Mouse (Mus musculus) layer of hippocampus, adult 2 months (tissue): ENCODE measurements around the gene Wdr89. TPM values are rescaled to one million over a fixed set of nuclear protein-coding genes. Genes with fewer than 3 reads are reported as not detected.

Experiments
- DNase-seq, 2 experiments: peaks; one replicate each; pipeline ENCODE4 v3.0.0; 2022; ENCODE audit warnings: low spot score in 2 of 2
- H3K27ac ChIP-seq: fragments of 200-600 bp; 2 replicates; pipeline ENCODE4 v1.8.1; 2022
- H3K4me3 ChIP-seq: fragments of 200-600 bp; 2 replicates; pipeline ENCODE4 v1.8.1; 2022; ENCODE audit warnings: mild to moderate bottlenecking
- CTCF ChIP-seq: fragments of 200-600 bp; conservative IDR thresholded peaks from 2 replicates; pipeline ENCODE4 v1.8.1; 2022; ENCODE audit warnings: antibody characterized with exemption, mild to moderate bottlenecking, moderate library complexity
- total RNA-seq, 2 experiments: library from RNA; stranded (reverse); gene quantifications; 2 replicates each; pipeline ENCODE4 v1.2.3; 2021

Gene Wdr89
- total RNA-seq, 2 experiments from 2014 or later = 3.2 to 3.6 TPM

DNA sequence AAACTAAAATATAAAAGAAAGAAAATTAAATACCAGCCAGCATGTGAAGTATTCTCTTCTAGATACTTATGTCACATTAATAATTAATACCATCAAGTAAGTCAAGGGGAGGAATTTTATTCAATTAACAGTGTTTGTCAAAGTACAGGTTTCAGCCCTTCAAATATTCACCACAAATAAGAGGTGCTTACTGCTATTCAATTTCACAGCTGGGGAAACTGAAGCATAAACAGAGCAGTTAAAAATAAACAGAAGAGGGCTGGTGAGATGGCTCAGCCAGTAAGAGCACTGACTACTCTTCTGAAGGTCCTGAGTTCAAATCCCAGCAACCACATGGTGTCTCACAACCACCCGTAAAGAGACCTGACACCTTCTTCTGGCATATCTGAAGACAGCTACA, 7.0 kb downstream of the Wdr89 start:
- DNase-seq = no peak
- Histone ChIP-seq H3K4me3 (no peak overlapping the region), H3K27ac (no peak overlapping the region)
- TF ChIP-seq CTCF = no peak

DNA sequence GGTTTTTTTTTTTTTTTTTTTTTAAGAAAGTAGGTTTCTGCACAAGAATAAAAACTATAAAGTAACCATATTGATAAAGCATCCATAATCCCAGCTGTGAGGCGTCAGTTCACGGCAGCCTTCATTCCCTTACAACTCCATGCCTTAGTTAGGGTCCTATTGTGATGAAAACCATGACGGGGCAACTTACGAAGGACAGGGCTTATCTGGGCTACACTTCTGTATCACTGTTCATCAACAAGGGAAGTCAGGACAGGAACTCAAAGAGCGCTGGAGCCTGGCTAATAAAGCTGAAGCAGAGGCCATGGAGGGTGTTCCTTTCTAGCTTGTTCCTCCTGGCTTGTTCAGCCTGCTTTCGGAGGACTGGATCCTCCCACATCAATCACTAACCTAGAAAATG, 10.9 kb downstream of the Wdr89 start:
- DNase-seq = no peak
- no peak overlapping the region for H3K4me3 ChIP-seq
- H3K27ac ChIP-seq = no peak overlapping the region
- TF ChIP-seq CTCF = no peak

DNA sequence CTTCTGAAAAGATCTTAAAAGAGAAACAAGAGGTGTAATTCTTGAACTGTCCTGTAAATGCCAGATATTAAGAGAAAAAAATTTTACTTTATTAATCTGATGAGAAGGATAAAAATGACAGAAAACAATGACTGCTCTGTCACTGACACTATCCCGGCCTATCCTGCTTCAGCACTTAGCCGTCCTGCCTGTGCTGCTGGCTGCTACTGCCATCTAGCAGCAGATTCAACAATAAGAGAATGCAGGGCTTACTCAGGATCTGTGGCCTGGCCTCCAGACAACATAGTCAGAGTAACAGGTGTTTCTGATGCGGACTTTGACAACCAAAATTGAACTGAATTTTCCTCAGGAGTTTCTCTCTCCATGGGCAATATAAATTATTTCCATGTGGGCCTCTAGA, 12.8 kb downstream of the Wdr89 start:
- H3K4me3 ChIP-seq = no peak overlapping the region
- peak; percentile 88 for TF ChIP-seq CTCF
- no peak overlapping the region for H3K27ac ChIP-seq
- DNase-seq = peak; percentile 23 to 52

DNA sequence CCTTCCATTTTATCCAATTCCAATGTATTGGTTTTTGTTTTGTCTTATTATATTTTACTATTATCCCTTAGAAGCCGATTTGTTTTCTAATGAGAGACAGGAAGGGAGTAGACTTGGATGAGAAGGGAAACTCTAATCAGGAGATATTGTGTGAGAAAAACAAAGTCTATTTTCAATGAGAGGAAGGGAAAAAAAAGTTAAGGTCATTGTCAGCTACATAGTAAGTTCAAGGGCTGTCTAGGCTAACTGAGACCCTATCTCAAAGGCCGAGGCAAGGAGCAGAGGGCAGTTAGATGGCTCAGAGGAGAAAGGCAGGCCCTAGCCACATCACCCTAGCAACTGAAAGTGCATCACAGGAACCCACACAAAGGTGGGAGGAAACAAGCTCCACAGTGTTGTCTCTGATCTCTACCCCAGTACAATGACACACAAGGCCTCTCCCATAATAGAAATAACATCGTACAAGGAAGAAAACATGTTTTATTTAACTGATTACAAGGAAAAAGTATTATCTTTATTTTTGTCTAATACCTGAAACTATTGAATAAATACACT, 15.0 kb downstream of the Wdr89 start:
- no peak for TF ChIP-seq CTCF
- Histone ChIP-seq H3K27ac (no peak overlapping the region), H3K4me3 (no peak overlapping the region)
- no peak for DNase-seq

DNA sequence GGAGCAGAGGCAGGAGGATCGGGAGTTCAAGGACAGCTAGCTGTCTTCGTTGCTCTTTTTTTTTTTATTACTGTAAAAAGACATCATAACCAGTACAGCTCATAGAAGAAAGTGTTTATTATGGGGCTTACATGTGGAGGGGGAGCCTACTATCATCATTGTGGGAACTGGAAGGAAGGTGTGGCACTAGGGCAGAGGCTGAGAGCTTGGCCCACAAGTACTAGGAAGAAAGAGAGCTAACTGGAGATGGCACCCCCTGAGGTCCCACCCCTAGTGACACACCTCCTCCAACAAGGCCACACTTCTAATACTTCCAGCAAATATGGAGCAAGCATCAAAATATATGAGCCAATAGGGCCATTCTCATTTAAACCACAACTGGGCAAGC, 19.6 kb downstream of the Wdr89 start:
- no peak for DNase-seq
- no peak for TF ChIP-seq CTCF
- Histone ChIP-seq H3K4me3 (no peak overlapping the region), H3K27ac (no peak overlapping the region)

DNA sequence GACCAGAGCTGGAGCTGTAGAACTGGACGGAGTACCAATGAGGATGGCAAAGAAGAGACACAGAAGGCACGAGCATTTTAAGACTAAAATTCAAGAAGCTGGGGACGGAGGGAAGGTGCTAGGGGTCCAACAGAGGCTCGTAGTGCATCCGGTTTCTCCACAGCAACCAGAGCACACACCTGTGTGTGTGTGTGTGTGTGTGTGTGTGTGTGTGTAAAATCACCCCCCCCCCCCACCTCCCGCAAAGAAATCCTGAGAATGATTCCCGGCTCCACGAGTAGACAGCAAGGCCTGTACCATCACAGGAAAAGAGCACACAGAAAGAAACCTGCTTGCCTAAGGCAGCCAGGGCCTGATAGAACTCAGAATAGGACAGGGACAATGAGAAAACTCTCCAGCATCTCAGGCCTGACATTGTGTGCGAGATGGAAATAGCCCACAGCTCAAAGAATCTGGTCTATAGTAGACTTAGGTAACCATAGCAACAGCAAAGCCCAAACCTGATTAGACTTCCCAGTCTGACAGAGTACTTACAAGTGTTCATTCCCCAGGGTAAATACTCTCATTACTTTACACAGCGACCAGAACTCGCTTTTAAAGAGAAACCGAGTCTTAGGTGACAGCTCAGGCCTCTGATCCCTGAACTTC, 20.2 kb downstream of the Wdr89 start:
- H3K27ac ChIP-seq = peak overlapping the region; percentile 18; the same call in 1 of the 2 replicates
- H3K4me3 ChIP-seq = no peak overlapping the region
- no peak for TF ChIP-seq CTCF
- DNase-seq = peak in 1 of 2 experiments; percentile 34

DNA sequence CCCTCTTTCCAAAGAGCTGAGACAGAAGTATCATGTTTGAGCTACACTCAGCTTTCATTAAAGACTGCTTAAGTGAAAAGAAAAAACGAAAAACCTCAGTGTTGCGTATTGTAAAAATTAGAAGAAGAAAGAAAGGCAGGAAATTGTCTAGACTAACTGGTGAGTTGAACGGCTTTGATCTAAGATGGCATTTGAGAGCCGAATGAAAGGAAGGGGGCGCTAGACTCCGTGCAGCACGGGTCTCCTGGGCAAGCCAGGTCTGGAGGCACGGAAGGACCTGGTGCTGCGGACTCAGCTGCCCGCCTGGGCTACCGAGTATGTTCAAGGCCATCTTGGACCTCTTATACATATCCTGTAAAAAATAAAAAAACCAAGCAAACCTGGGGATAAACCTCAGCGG, 21.1 kb downstream of the Wdr89 start:
- no peak overlapping the region for H3K27ac ChIP-seq
- peak; percentile 58 for TF ChIP-seq CTCF
- H3K4me3 ChIP-seq = no peak overlapping the region
- no peak for DNase-seq

DNA sequence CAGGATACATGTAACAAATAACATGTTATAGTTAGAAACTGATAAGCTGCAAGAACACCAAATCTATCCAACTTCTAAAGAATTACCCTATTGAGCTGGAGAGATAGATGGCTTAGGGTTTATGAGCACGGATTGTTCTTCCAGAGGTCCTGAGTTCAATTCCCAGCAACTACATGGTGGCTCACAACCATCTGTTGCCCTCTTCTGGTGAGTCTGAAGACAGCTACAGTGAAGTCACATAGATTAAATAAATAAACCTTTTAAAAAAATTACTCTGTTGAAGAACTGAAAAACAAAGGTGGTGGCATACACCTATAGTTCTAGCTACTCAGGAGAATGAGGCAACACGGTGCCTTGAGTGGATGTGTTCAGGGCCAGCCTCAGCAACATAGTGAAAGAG, 21.7 kb downstream of the Wdr89 start:
- Histone ChIP-seq H3K27ac (no peak overlapping the region), H3K4me3 (no peak overlapping the region)
- peak; percentile 54 for TF ChIP-seq CTCF
- no peak for DNase-seq

DNA sequence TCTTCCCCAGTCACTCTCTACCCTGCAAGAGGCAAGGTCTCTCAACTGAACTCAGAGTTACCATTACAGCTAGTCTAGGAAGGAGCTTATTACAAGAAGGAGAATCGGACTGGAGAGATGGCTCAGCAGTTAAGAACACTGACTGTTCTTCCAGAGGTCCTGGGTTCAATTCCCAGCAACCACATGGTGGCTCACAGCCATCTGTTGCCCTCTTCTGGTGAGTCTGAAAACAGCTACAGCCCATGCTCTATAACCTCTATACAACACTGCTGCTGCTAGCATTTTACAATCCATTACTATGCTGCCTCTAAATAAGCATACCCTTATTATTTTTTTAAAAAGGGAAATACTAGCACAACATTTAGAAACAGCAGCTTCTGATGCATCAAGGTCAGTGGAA, 23.6 kb downstream of the Wdr89 start:
- no peak overlapping the region for H3K4me3 ChIP-seq
- DNase-seq = no peak
- TF ChIP-seq CTCF = peak; percentile 68
- no peak overlapping the region for H3K27ac ChIP-seq

DNA sequence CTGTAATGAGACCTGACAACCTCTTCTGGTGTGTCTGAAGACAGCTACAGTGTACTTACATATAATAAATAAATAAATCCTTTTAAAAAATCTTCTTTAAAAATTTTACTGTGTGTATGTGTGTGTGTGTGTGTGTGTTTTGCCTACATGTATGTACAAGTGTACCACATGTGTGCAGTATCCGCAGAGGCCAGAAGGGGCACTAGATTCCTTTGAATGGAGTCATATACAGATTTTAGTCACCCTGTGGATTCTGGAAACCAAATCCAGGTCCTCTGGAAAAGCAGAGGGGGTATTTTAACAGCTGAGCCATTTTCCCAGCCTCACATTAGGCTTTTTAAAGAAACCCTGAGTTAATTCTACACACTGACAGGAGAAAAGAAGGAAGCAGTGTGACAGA, 27.6 kb downstream of the Wdr89 start:
- no peak for DNase-seq
- no peak overlapping the region for H3K4me3 ChIP-seq
- H3K27ac ChIP-seq = no peak overlapping the region
- TF ChIP-seq CTCF = peak; percentile 38

DNA sequence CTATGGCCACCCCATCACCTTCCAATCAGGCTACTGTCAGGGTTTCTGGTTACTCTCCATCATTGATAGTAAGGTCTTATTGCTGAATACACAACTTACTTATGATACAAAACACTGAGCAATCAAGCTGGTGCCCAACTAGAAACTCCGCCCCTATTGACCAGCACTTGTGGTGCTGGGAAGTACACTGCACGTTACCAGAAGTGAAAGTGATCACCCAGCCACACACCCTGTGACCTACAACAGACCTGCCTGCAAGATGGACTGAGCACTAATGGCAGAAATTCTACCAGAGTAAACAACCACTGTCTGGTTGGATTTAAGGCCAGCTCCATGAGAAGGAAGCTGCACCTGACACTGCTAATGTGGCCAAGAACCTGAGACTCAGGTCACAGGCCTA, 31.0 kb downstream of the Wdr89 start:
- no peak for DNase-seq
- Histone ChIP-seq H3K4me3 (no peak overlapping the region), H3K27ac (no peak overlapping the region)
- TF ChIP-seq CTCF = no peak

DNA sequence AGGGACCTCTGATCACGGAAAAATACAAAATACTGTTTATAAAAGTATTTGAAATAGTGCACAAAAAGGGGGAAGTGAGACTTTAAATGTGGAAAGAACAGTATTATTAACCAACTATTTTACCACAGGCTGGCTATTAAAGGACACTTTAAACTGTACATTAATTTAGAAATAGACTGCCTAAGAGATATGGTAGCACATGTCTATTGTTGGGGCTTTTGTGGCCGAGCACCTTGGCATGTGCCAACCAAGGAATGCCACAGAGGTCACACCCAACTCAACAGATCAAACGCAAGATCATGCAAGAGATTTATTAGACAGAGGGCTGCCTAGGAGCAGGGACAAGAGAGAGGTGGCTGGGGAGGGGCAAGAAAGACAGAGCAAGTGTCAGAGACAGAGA, 32.2 kb downstream of the Wdr89 start:
- Histone ChIP-seq H3K27ac (no peak overlapping the region), H3K4me3 (no peak overlapping the region)
- DNase-seq = no peak
- no peak for TF ChIP-seq CTCF

DNA sequence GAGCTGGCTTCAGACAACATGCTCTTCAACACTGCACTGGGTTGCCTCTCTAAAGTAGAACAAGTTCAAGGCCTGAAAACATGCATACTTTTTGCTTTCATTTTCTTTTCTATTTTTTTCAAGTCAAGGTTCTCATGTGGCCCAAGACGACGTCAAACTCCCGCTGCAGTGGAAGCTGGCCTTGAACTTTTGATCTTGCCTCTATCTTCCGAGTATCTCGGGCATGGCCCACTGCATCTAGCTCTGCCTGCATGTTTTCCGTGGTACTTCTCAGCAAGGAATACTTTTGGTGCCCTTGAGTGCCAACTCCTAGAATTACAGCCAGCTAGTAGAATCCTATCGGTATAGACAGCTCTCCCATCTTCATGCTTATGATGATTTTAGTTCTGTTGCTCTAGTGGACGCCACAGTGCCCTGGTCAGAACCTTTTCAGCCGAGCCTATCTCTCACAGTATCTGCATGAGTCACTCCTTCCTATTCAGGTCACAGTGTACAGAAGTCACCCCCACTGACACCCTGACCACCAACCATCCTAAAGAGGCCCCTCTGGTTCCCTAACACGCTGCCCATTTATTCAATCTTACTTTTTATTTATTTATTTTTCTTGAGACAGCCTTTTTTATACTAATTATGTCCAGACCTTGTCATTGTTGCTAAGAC, 33.4 kb downstream of the Wdr89 start:
- DNase-seq = no peak
- no peak for TF ChIP-seq CTCF
- Histone ChIP-seq H3K4me3 (no peak overlapping the region), H3K27ac (no peak overlapping the region)

DNA sequence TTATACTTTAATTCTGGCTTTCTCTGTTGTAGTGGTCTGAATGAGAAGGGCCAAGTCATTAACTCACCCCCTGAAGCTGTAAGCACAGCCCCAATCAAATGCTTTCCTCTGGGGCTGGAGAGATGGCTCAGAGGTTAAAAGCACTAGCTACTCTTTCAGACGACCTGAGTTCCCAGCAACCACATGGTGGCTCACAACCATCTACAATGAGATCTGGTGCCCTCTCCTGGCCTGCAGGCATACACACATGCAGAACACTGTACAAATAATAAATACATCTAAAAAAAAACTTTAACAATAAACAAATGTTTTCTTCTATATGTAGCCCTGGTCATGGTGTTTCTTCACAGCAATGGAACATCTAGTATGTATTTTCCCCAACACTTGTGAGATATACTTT, 39.7 kb downstream of the Wdr89 start:
- no peak for DNase-seq
- H3K27ac ChIP-seq = no peak overlapping the region
- no peak overlapping the region for H3K4me3 ChIP-seq
- peak; percentile 45 for TF ChIP-seq CTCF
